Mouse (Mus musculus): ENCODE measurements around the gene Hdac10. TPM values are rescaled to one million over a fixed set of nuclear protein-coding genes. Genes with fewer than 3 reads are reported as not detected.

Gene Hdac10
- total RNA-seq, 2 experiments from 2014 or later, result 1.7 TPM; not detected in 1

DNA sequence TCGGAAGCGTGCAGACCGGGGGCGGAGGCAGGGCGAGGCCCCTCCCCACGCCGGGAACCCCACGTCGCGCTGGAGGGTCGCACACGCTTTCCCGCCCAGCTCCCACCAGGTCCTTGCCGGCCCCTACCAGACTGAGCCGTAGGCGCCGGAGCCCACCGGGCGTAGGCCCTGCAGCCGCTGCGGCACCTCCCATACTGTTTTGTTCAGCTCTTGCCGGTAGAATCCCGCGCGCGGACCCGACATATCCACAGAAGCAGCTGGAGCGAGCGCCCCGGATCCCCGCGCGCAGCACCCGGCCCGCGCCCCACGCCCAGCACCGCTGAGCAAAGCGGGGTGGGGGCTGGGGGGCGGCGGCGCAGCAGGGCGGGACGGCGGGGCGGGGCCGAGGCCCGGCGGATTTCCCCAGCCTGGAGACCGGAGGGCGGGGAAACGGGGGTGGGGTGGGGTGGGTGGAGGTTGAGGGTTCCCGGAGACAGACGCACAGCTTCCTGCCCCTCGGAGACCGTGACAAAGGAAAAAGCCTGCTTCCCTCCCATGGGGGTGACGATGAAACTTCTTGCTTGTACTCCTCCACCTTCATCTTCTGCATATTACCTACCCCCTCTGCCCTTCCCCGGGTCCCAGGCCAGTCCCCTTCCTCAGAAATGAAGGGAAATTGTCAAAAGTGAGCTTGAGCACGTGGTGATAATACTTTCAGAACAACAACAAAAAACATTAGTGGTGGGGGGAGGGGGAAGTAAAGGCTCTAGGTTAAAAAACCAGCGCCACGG is 21.0 kb upstream of the Hdac10 start, which contains the start of gene Mapk11:
TSS of gene Mapk11 (minus strand) at position 358 of the 770 bp plus-strand sequence.
- ATAC-seq (replicated peaks; ENCODE audit: low FRiP score, poor library complexity, severe bottlenecking), result no peak

DNA sequence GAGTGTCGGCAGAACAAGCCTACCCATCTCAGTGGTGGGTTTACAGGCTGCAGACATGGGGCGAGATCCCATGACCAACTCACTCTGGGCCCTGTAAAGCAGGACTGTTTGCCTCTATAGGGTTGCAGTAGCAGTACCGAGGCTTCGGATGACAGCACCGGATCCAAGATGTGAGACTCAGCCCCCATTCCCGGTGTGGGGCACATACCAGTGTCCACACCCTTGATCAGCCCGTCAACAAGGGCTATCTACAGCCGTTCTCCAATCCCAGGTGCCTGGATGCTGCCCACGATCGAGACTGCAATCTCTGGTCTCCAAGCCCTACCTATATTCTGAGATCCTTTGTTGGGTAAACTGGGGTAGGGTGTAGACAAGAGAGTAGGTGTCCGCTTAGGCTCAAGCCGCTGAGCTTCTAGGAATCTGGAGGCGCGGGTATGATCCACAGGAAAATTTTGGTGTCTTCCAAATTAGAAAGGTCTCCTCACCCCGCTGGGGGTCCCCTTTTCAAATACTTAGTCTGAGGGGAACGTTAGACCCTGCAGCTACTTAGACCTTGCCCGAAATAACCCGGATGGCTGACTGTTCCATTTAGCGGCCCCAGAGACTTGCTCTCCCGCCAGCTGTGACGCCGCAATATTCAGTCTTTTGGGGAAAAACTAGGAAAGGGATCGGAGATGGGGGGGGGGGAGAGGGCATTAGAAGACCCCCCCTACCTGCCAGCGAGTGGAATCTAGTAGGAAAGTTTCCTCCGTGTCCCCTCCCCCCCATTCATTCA is 20.2 kb upstream of the Hdac10 start:
- no peak for ATAC-seq (replicated peaks; ENCODE audit: low FRiP score, poor library complexity, severe bottlenecking)

DNA sequence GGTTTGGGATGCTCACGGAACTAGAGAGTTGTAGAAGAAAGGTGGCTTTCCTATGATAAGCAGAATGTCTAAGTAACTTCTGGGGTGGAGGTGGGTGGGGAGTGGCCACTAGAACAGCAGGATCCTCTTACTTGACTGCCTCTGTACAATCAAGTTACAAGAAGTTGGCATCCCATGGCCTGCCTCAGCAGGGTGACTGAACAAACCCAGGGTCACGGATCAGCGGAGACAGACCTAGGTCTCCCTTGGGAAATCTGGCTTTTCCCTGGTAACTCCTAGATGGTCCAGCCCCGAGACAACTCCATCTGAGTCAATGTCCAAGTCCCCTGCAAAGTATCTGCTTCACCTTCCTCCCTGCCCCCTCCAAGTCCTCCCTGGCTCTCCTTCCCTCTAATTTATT is 19.4 kb upstream of the Hdac10 start:
- ATAC-seq (replicated peaks; ENCODE audit: low FRiP score, poor library complexity, severe bottlenecking), result no peak

DNA sequence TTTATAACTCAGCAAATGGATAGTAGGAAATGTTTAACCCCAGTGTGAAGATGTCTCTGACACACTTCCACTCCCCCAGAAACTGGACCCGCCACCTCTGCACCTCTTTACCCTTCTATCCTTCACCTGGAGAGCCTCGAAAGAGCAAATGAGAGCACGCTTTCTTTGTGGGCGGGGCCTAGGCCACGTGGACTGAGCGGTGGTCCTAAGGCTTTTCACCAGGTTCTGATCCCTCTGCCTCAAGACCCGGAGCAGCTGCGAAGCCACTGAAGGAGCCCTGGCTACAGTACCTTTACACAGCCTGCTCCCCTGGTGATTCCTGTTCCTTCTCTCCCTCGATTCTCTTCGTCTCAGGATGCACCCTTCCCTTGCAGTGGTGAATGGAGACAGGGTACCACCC is 19.0 kb upstream of the Hdac10 start:
- ATAC-seq (replicated peaks; ENCODE audit: low FRiP score, poor library complexity, severe bottlenecking), result no peak

DNA sequence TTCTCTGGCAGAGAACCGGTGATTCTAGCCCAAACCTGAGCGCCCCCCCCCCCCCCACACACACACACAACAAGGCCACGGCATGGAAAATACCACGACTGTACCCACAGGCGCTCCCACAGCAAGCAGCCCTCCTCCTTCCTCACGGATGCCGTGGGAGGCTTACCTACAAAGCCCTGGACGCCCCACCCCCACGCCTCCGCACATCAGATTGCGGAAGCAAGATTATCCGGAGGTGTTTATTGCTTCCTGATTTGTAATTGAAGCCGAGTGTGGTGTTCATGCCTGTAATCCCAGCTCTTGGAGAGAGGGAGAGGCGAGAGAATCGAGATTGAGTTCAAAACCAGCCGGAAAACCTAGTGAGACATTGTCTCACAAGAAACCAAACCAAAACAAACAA is 18.5 kb upstream of the Hdac10 start:
- no peak for ATAC-seq (replicated peaks; ENCODE audit: low FRiP score, poor library complexity, severe bottlenecking)

DNA sequence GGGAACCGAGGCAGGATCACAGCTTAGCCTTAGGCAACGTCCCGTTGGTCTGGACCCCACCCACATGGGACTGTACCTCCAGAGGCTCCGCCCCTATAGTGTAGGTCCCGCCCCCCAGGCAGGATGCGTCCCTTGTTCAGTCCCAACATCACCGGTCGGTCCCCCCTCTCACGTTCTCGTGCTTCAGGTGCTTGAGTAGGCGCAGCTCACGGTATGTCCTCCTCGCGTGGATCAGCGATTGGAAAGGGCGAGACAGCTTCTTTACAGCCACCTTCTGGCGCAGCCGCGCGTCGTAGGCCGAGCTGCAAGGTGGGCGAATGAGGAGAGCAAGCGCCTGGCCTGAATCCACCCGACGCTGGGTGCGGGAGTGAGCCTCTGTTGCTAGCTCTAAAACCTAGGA is 18.0 kb upstream of the Hdac10 start:
- ATAC-seq (replicated peaks; ENCODE audit: low FRiP score, poor library complexity, severe bottlenecking), result peak; percentile 46; the same call in 1 of the 2 replicates

DNA sequence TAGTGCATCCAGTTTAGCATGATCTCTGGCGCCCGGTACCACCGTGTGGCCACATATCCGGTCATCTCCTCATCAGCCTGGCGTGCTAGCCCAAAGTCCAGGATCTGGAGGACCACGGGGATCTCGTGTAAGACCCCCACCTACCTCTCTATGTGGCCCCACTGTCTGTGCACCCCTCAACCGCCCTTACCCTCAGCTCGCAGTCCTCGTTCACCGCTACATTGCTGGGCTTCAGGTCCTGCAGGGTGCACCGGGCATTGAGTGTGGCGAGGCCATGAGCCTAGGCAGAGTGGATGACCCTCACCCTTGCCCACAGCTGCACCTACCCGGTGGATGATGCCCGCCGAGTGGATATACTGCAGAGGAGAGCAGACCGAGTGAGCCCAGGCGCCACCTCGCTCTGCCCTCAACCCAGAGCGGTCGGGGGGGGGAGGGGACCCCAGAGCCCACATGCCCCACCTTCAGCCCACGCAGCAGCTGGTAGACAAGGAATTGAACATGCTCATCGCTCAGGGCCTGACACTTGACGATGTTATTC is 17.4 kb upstream of the Hdac10 start:
- no peak for ATAC-seq (replicated peaks; ENCODE audit: low FRiP score, poor library complexity, severe bottlenecking)

DNA sequence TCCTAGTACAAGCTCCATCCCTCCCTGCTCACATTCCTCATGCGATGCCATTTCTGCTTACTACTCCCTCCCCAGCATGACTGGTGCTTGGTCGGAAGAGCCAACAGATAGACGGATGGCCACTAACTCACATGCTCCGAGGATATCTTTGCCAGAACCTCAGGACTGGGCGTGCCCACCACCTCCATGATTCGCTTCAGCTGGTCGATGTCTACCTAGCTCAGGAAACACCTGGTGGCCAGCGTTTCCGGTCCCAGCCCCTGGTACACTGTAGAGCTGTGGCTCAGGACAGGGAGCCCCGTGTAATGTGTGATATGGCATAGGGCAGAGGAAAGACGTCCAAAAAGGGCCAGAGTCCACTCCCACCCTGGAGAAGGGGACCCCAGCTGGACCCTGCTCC is 16.5 kb upstream of the Hdac10 start:
- no peak for ATAC-seq (replicated peaks; ENCODE audit: low FRiP score, poor library complexity, severe bottlenecking)

DNA sequence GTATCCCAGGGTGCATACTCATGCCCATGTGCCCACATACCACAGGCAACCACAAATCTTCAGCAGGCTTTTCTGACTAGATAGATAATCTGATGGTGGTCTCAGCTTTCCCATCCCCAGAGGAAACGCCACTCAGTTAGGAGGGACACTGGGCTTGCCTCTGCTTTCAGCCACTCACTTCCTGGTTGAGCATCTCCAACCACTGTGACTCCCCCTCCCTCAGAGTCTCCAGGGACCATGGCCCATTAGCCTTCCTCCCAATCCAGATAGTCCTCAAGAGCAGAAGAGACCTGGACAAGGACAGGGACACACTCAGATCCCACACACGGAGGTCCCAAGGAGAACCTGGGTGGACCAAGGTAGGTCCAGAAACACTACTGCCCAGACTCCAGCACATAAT is 14.6 kb upstream of the Hdac10 start:
- ATAC-seq (replicated peaks; ENCODE audit: low FRiP score, poor library complexity, severe bottlenecking), result no peak

DNA sequence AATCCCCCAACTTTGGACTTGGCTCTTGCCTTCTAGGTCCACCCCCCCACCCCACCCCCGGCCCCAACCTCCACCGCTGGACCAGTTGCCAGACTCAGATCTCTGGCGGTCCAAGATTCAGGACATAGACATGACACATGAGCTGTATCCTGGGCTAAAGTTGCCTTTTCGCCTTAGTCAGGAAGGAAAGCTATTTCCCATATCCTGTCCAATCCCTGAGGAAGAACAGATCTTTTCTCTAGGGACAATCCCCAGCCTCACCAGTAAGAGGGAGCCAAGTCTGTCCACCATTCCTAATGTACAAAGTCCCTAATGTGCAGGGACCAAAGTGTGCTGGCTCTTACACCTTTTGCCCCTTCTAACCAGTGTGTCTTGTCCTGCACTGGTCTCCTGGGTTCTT is 13.4 kb upstream of the Hdac10 start:
- no peak for ATAC-seq (replicated peaks; ENCODE audit: low FRiP score, poor library complexity, severe bottlenecking)

DNA sequence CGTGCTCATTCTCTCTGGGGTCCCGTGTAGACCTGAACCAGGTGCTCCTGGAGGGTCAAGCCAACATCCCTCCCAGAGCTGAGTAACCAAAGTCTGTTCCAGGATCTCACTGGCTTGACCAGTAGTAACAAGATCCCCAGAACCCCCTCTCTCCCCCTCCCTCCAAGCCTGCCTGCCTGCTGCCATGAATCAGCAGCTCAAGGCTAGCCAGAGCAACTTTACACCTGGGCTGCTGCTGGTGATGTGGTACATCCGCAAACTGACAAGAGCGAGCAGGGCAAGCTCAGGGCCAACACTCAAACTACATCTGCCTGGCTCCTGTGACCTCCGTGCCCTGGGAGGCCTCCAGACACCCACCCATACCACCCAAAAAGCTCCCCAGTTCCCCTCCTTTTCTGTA is 12.9 kb upstream of the Hdac10 start:
- ATAC-seq (replicated peaks; ENCODE audit: low FRiP score, poor library complexity, severe bottlenecking), result no peak

DNA sequence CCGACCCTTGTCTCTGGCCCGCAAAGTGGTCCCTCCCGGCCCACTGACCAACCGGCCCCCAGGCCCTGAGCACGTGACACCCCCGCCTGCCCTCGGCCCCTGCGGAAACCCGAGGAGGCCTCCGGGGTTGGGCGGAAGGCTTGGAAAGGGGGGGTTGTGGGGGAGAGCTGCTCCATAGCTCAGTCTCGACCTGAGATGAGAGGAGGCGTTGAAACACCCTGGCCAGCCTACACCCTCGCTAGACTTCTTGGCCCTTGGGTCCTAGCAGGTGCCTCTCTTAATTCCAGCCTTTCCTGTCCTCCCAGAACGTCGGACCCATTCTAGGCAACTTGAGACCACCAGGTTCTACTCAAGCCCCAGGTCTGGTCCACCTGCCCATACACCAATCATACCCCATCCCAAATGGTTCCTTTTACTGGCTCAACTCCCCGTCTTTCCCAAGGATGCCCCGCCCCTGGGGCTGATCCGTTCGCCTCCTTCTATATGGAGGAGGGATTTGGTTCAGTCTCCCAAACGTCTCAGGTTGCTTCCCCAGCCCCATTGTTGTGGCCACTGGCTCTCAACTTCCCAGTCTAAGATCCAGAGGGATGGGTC is 12.3 kb upstream of the Hdac10 start, which contains the start of gene Mapk12:
TSS of gene Mapk12 (minus strand) at position 45 of the 594 bp plus-strand sequence.
- ATAC-seq (replicated peaks; ENCODE audit: low FRiP score, poor library complexity, severe bottlenecking), result no peak

DNA sequence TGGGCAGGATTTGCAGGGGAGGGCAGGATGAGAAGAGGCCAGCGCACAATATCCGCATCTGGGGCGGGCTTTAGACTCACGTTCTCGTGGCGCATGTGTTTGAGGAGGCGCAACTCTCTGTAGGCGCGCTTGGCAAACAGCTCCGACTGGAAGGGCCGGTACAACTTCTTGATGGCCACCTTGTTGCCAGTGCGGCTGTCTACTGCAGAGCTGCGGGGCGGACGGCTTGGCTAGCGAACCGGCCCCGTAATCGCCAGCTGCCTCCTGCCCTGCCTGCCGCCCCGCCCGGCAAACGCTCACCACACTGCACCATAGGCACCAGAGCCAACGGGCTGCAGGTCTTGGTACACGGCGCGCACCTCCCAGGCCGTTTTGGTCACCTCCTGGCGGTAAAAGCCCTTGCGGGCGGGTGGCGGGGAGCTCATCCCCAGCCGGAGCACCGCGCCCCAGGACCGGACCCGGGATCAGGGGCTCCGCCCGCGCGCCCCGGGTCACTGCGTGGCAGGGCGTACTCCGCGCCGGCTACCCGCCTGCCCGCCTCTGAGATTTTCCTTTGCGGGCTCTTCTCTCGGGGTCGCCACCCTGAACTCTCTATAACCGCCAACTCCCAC is 11.7 kb upstream of the Hdac10 start:
- ATAC-seq (replicated peaks; ENCODE audit: low FRiP score, poor library complexity, severe bottlenecking), result no peak

DNA sequence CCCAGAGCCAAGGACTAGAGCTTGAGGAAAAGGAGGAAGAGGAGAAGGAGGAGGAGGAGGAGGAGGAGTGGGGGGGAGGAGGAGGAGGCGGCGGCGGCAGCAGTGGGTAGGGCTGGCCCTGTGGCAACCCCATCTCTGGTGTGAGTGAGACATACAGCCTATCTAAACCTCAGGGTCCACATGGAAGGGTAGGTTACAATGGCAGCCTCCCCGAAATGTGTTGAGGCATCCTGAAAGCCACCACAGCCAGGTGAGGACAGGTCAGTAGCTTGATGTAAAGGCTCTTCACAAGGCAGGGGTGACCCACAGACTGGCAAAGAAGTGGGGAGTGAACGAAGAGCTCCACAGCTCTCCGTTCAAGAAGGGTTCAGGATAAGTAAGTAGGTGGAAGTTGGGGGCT is 10.0 kb upstream of the Hdac10 start:
- no peak for ATAC-seq (replicated peaks; ENCODE audit: low FRiP score, poor library complexity, severe bottlenecking)

DNA sequence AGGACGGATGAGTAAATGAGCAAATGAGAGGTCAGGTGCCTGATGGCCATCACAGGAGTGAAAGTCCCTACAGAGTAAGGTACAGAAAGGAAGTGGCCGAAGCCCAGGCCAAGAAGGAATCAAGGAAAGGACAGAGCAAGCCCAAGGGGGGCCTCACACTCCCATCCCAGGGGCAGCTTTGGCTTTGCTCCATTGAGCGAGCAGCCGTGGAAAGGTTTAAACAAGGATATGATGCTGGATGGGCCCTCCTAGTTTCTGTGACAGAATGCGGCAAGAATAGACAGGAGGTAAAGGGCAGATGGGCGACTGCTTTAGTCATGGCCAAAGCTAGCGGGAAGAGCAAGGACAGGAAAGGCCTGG is 9.5 kb upstream of the Hdac10 start:
- no peak for ATAC-seq (replicated peaks; ENCODE audit: low FRiP score, poor library complexity, severe bottlenecking)

DNA sequence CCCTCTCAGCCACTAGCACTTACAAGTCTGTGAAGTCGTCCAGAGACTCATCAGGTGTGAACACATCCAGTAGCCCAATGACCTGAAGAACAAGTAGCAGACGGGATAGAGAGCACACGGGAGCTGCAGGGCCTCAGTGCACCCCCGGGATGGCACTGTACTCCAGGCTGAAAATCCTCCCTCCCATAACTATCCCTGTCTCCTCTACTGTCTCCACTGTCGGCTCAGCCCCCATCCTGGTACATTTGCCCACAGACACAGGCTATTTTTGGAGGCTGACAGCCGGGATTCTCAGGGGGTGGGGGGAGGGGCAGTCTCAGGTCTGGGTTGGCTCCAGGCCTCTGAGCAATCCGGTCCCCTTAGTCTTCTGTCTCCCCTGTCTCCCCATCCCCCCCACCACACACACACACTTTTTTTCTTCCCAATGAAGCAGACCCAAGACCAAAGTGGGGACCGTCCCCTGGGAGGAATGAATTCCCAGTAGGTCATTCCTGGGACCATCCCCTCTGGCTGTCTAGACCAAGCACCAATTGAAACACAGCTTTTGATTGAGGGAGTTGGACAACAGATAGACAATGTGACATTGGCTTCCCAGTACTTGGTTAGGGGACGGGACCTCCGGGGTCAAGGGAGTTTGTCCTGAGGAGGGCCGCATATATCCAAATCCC is 9.0 kb upstream of the Hdac10 start:
- no peak for ATAC-seq (replicated peaks; ENCODE audit: low FRiP score, poor library complexity, severe bottlenecking)

DNA sequence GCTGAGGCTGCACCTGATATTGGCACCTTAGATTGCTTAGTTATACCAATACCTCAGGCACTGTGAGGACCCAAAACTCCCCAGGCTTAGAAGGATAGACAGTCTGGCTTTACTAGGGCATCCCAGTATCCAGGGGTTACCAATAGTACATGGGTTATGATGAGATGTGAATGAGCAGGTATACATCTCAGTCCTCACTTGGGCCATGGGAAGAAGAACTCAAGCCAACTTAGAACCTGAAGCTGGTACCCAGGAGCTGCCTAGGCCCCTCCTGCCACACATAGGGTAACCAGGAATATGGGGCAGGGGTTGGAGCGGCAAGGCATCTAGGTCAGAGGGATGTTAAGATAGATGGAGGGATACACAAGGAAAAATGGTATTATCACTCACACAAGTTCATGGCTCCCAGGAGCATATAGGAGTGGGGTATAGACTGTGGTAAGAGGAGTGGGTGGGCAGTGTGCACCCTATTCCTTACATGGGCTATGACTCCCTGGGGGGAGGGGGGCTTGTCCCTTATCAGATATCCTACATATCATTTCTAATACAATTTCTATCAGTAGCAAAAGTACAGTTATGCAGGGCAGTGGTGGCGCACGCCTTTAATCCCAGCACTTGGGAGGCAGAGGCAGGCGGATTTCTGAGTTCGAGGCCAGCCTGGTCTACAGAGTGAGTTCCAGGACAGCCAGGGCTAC is 8.1 kb upstream of the Hdac10 start:
- ATAC-seq (replicated peaks; ENCODE audit: low FRiP score, poor library complexity, severe bottlenecking), result no peak

DNA sequence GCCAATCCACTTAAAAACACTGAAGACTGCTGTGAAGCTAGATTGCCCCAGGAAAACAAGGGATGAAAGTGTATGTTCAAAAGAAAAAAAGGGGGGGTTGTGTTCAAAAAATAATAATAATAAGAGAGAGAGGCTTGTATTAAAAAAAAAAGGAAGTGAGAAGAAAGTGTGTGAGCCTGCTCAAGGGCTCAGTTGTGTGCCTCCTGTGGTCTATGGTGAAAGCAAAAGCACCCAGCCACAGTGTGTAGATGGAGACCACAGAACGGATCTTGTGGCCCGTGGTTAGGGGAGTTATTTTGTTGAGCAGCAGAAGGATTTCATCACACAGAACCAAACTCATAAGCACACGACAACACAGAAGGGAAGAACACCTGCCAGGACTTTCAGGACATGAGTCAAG is 2.8 kb upstream of the Hdac10 start:
- ATAC-seq (replicated peaks; ENCODE audit: low FRiP score, poor library complexity, severe bottlenecking), result no peak

DNA sequence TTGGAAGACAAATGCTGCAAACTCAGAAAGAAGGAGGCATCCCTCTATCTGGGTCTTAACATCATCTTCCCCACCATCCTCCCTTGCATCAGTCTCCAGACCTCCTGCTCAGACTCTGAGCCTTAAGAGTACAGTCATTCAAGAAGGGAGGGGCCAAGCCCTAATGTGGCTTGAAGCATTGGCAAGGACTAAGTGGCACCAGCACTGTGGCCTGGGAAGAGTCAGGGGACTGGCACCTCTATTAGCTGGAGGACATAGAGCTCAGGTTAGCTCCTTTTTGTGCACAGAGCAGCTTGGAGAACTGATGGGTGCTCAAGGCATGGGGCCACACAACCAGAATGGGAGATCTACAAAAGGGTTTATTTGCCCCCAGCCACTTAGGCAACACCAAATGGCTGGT is 1.7 kb upstream of the Hdac10 start:
- ATAC-seq (replicated peaks; ENCODE audit: low FRiP score, poor library complexity, severe bottlenecking), result no peak

All from erythroblast, adult 5-6 weeks (primary cell).